Mouse (Mus musculus) megakaryocyte progenitor cell, adult 5-6 weeks (primary cell): ENCODE data around the gene Gm38392. TPM values are rescaled to one million over a fixed set of nuclear protein-coding genes. Genes with fewer than 3 reads are reported as not detected.
"Not testable (repeated sequence)": the region's sequence is repeated elsewhere in the genome, so short reads cannot be mapped to it uniquely, and the experiment has no call there.

Source experiments
- ATAC-seq: replicated peaks from 2 replicates; pipeline ENCODE4 v1.8.0; 2016; ENCODE audit warnings: mild to moderate bottlenecking, moderate TSS enrichment, inconsistent platforms; ENCODE audit not compliant: poor library complexity
- total RNA-seq, 2 experiments: library from RNA; stranded (forward) in 1 of 2; stranded (reverse) in 1 of 2; fragments of 157-497, 149-512 nt in 1 of 2; fragments of 200-1000 nt in 1 of 2; gene quantifications; 2 replicates each; pipeline versions ENCODE4 v1.2.3 to v1.2.4; 2015 to 2017

Gene Gm38392
- total RNA-seq, 2 experiments from 2014 or later: 0.10 TPM; not detected in 1

- ATAC-seq: not testable (repeated sequence)
Measured at GRCm38 (mm10) chr3:88281141-88281916, 5.7 kb downstream of the Gm38392 start.

GRCm38 (mm10) chr3:88280035-88280434 lies 7.0 kb downstream of the Gm38392 start:
- ATAC-seq: no peak

GRCm38 (mm10) chr3:88276529-88277143 lies 10.4 kb downstream of the Gm38392 start:
- no peak for ATAC-seq

GRCm38 (mm10) chr3:88276121-88276520 lies 10.9 kb downstream of the Gm38392 start:
- no peak for ATAC-seq

GRCm38 (mm10) chr3:88274002-88274401 lies 13.0 kb downstream of the Gm38392 start:
- no peak for ATAC-seq

GRCm38 (mm10) chr3:88271859-88272258 lies 15.2 kb downstream of the Gm38392 start:
- no peak for ATAC-seq

- ATAC-seq: not testable (repeated sequence)
Measured at GRCm38 (mm10) chr3:88271298-88271697, 15.7 kb downstream of the Gm38392 start.

GRCm38 (mm10) chr3:88268991-88269390 lies 18.0 kb downstream of the Gm38392 start:
- no peak for ATAC-seq

- ATAC-seq: not testable (repeated sequence)
Measured at GRCm38 (mm10) chr3:88268014-88268413, 19.0 kb downstream of the Gm38392 start.

- no peak for ATAC-seq
Measured at GRCm38 (mm10) chr3:88262346-88262745, 24.7 kb downstream of the Gm38392 start.

- ATAC-seq: no peak
Measured at GRCm38 (mm10) chr3:88256382-88256781, 30.6 kb downstream of the Gm38392 start.

- no peak for ATAC-seq
Measured at GRCm38 (mm10) chr3:88255950-88256349, 31.1 kb downstream of the Gm38392 start.

- peak; percentile 70 for ATAC-seq
Measured at GRCm38 (mm10) chr3:88254268-88254926, 32.6 kb downstream of the Gm38392 start, which contains the start of gene Rhbg. Gene Rhbg (minus strand): TSS chr3:88254709.

GRCm38 (mm10) chr3:88252739-88253138 lies 34.3 kb downstream of the Gm38392 start:
- no peak for ATAC-seq

- ATAC-seq: no peak
Measured at GRCm38 (mm10) chr3:88248406-88248805, 38.6 kb downstream of the Gm38392 start.

- no peak for ATAC-seq
Measured at GRCm38 (mm10) chr3:88247666-88248065, 39.3 kb downstream of the Gm38392 start.

GRCm38 (mm10) chr3:88245811-88246210 lies 41.2 kb downstream of the Gm38392 start:
- peak; percentile 62 for ATAC-seq

GRCm38 (mm10) chr3:88244071-88244470 lies 42.9 kb downstream of the Gm38392 start:
- peak; percentile 62 for ATAC-seq

- ATAC-seq: peak; percentile 78
Measured at GRCm38 (mm10) chr3:88242531-88242930, 44.5 kb downstream of the Gm38392 start.

- ATAC-seq: no peak
Measured at GRCm38 (mm10) chr3:88241045-88241786, 45.8 kb downstream of the Gm38392 start.

GRCm38 (mm10) chr3:88239446-88239845 lies 47.6 kb downstream of the Gm38392 start:
- ATAC-seq: no peak
